Mouse (Mus musculus) adrenal gland, adult 10 weeks (tissue): ENCODE data around the gene 9230113P08Rik. TPM values are rescaled to one million over a fixed set of nuclear protein-coding genes. Genes with fewer than 3 reads are reported as not detected.

ENCODE experiments used
- polyA plus RNA-seq: library from polyadenylated mRNA; stranded (reverse); fragments of 350-450 nt; fragmentation: Illumina TruSeq; extraction: RNeasy Lipid Tissue Mini Kit (QIAGEN cat#74804); gene quantifications from one replicate; pipeline ENCODE4 v1.2.3, GENCODE M21; 2014; ENCODE audit warnings: low read depth, low replicate concordance

Gene 9230113P08Rik
- polyA plus RNA-seq = not detected

GRCm38 (mm10) chr9:35908123-35908522, at the start of gene 9230113P08Rik:
Gene 9230113P08Rik, plus strand, starts transcription at chr9:35908423.

Other genes with a start within 250 kb of the 9230113P08Rik start
- gene Pate1, start 221.0 kb upstream of the 9230113P08Rik start, polyA plus RNA-seq = not detected
- not detected for gene Gm17677, start 167.4 kb upstream of the 9230113P08Rik start, polyA plus RNA-seq
- gene Gm17727, start 130.3 kb upstream of the 9230113P08Rik start, polyA plus RNA-seq = not detected
- not detected for gene Gm27235, start 118.3 kb upstream of the 9230113P08Rik start, polyA plus RNA-seq
- gene D730048I06Rik, start 118.3 kb upstream of the 9230113P08Rik start, polyA plus RNA-seq = 0.58 TPM
- 0.93 TPM for gene 9230110F15Rik, start 64.3 kb upstream of the 9230113P08Rik start, polyA plus RNA-seq
- not detected for gene Gm5916, start 220.4 kb downstream of the 9230113P08Rik start, polyA plus RNA-seq